28 mouse cellular contexts compared by ENCODE assay signal in the genomic region with DNA sequence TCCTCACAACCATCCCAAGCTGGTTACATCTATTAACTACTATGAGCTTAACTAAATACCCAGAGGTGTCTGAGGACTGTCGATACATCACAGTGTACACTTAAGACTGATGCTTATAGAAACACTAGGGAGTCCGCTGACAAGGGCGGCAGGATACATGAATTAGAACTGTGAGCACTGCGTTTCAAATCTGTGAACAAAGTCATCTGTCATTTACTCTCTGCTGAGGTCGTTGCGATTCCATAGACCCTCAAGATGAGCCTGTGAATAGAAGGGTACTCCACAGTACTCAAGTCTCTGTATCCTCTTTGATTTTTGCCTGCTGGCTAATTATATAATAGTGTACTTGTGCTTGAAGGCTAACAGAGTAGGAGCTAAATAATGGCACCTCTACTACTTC. TPM values are rescaled to one million over a fixed set of nuclear protein-coding genes. Genes with fewer than 3 reads are reported as not detected.
A peak's percentile ranks its signal among the peaks of the same experiment; 100 is the strongest.
DNase-seq lines count a peak whose midpoint lies in the region; ATAC-seq and TF ChIP-seq lines count a peak whose summit lies in the region.
"Had no signal": no experiment of that assay in that cellular context is flagged by ENCODE, and none has a peak within 500 bp of the region (broad histone marks: within the 10 kb centered on the region; RNA-seq: fewer than 3 reads in every experiment).

No protein-coding gene starts in this region.

- no peak overlapping the region for H3K4me2 ChIP-seq in heart, embryonic 13.5 days
- H3K4me2 ChIP-seq in midbrain, embryonic 13.5 days (replicated peaks), result no peak overlapping the region
- no peak overlapping the region for H3K4me2 ChIP-seq in midbrain, postnatal 0 days (ENCODE audit: low read depth, low read length, poor library complexity, severe bottlenecking)
- H3K4me2 ChIP-seq: embryonic facial prominence, embryonic 12.5 days; forebrain, embryonic 13.5 days; forebrain, embryonic 15.5 days had no signal

- intact Hi-C loops in heart, postnatal 36 days (cut with DNase I), result loop anchor here (5.0 kb wide), 1 partner anchor 211 kb away; no protein-coding TSS in a partner anchor

- peak; percentile 58 for DNase-seq in heart, adult 11 months
- no peak for DNase-seq in heart, postnatal 36 days
- no peak for DNase-seq in heart, adult 9 months (ENCODE audit: low spot score in 2 of 2)
- no peak for DNase-seq in midbrain, postnatal 0 days (ENCODE audit: low spot score)
- DNase-seq: adrenal gland, adult 8-10 months; adrenal gland, postnatal 14 days; adrenal gland, postnatal 36 days; B cell, adult 2 months; cerebellum, adult 11-12 months; cerebellum, adult 2 months; cerebellum, adult 9-10 months; cerebellum, postnatal 10 days; cerebellum, postnatal 25 days had no signal

- H3K9ac ChIP-seq in heart, embryonic 13.5 days, result no peak overlapping the region
- H3K9ac ChIP-seq in midbrain, embryonic 13.5 days (replicated peaks), result no peak overlapping the region
- H3K9ac ChIP-seq in midbrain, postnatal 0 days (replicated peaks; ENCODE audit: low read length, poor library complexity, severe bottlenecking), result no peak overlapping the region
- H3K9ac ChIP-seq: embryonic facial prominence, embryonic 12.5 days; forebrain, embryonic 13.5 days; forebrain, embryonic 15.5 days had no signal

- ATAC-seq in heart, embryonic 13.5 days (ENCODE audit: extremely low read depth, insufficient number of reproducible peaks, low FRiP score, low TSS enrichment), result no peak
- ATAC-seq in midbrain, embryonic 13.5 days, result 0 out of 2 replicates have a peak, but pooled peaks have one; percentile 6
- ATAC-seq in midbrain, postnatal 0 days (ENCODE audit: low FRiP score), result no peak
- ATAC-seq: activated CD4-positive, CD25-positive, alpha-beta regulatory T cell, adult 4 months; CD4-positive, CD25-positive, alpha-beta regulatory T cell, adult 4 months; forebrain, embryonic 13.5 days; forebrain, embryonic 15.5 days; Patski had no signal

- no peak for TF ChIP-seq CTCF in midbrain, postnatal 0 days (IDR thresholded peaks at IDR 0.05)

- H3K36me3 ChIP-seq in heart, embryonic 13.5 days, result peaks cover 13% of the 10 kb centered on the region
- H3K36me3 ChIP-seq in midbrain, embryonic 13.5 days, result no peaks in the 10 kb centered on the region
- H3K36me3 ChIP-seq in midbrain, postnatal 0 days (ENCODE audit: insufficient read depth, low read length), result no peaks in the 10 kb centered on the region
- H3K36me3 ChIP-seq: embryonic facial prominence, embryonic 10.5 days; embryonic facial prominence, embryonic 12.5 days; forebrain, embryonic 15.5 days; G1E had no signal

- H3K4me1 ChIP-seq in heart, embryonic 13.5 days, result peaks cover 32% of the 10 kb centered on the region
- 0 out of 2 replicates have a peak, but pooled peaks cover 4% of the 10 kb centered on the region for H3K4me1 ChIP-seq in midbrain, embryonic 13.5 days (replicated peaks)
- H3K4me1 ChIP-seq in midbrain, postnatal 0 days (ENCODE audit: insufficient read depth, low read length), result no peaks in the 10 kb centered on the region
- H3K4me1 ChIP-seq: embryonic facial prominence, embryonic 10.5 days; forebrain, embryonic 15.5 days had no signal

- H3K27ac ChIP-seq in heart, embryonic 13.5 days (replicated peaks), result peak overlapping the region; percentile 20; the same call in 1 of the 2 replicates
- no peak overlapping the region for H3K27ac ChIP-seq in midbrain, embryonic 13.5 days
- H3K27ac ChIP-seq in midbrain, postnatal 0 days (ENCODE audit: low read depth, low read length), result no peak overlapping the region
- H3K27ac ChIP-seq: embryonic facial prominence, embryonic 10.5 days; embryonic facial prominence, embryonic 12.5 days; forebrain, embryonic 13.5 days; forebrain, embryonic 15.5 days had no signal

- no peaks in the 10 kb centered on the region for H3K27me3 ChIP-seq in heart, embryonic 13.5 days (replicated peaks)
- no peaks in the 10 kb centered on the region for H3K27me3 ChIP-seq in midbrain, embryonic 13.5 days
- no peaks in the 10 kb centered on the region for H3K27me3 ChIP-seq in midbrain, postnatal 0 days (ENCODE audit: insufficient read depth, low read length)
- H3K27me3 ChIP-seq: CH12.LX; embryonic facial prominence, embryonic 12.5 days; forebrain, embryonic 13.5 days; forebrain, embryonic 15.5 days; Patski had no signal

- H3K4me3 ChIP-seq in heart, embryonic 13.5 days, result no peak overlapping the region
- no peak overlapping the region for H3K4me3 ChIP-seq in midbrain, embryonic 13.5 days (replicated peaks)
- no peak overlapping the region for H3K4me3 ChIP-seq in midbrain, postnatal 0 days (ENCODE audit: low read depth, low read length)
- H3K4me3 ChIP-seq: embryonic facial prominence, embryonic 10.5 days; embryonic facial prominence, embryonic 12.5 days; forebrain, embryonic 13.5 days; forebrain, embryonic 15.5 days had no signal

- H3K9me3 ChIP-seq in heart, embryonic 13.5 days, result peaks cover 8% of the 10 kb centered on the region
- 0 out of 2 replicates have a peak, but pooled peaks cover 4% of the 10 kb centered on the region for H3K9me3 ChIP-seq in midbrain, embryonic 13.5 days
- no peaks in the 10 kb centered on the region for H3K9me3 ChIP-seq in midbrain, postnatal 0 days (ENCODE audit: low read length)
- H3K9me3 ChIP-seq: forebrain, embryonic 15.5 days; G1E had no signal

- 59% methylated on average over 6 of the region's 6 CpGs for WGBS in heart, embryonic 13.5 days
- WGBS in midbrain, embryonic 13.5 days, result 59% methylated on average over 6 of the region's 6 CpGs
- 50% methylated on average over 6 of the region's 6 CpGs for WGBS in midbrain, postnatal 0 days

RNA-seq across cellular contexts. Expression of gene Gm17571, which starts 5.6 kb away (rescaled TPM):
- not detected for total RNA-seq in heart, postnatal 36 days (2021)
- not detected in 2 replicates for polyA plus RNA-seq in heart, embryonic 13.5 days (2015; fragmentation: Nextera tagmentation; extraction: Ambion mirVana)
- not detected in 2 replicates for polyA plus RNA-seq in midbrain, embryonic 13.5 days (2015; fragmentation: Nextera tagmentation; extraction: Ambion mirVana)
- not detected in 2 replicates for total RNA-seq in midbrain, postnatal 0 days (2014; rRNA removed)
- polyA plus RNA-seq in midbrain, postnatal 0 days (2015; fragmentation: Nextera tagmentation; extraction: Ambion mirVana), result not detected in 2 replicates
- total RNA-seq: adrenal gland, adult 18-20 months; adrenal gland, adult 8-10 months; adrenal gland, postnatal 14 days; adrenal gland, postnatal 36 days; CH12.LX; G1E had no signal
- polyA plus RNA-seq: activated CD4-positive, CD25-positive, alpha-beta regulatory T cell, adult 4 months; CD4-positive, CD25-positive, alpha-beta regulatory T cell, adult 4 months; cerebellum, adult 2 months; cortical plate, adult 2 months; embryonic facial prominence, embryonic 10.5 days; embryonic facial prominence, embryonic 12.5 days; embryonic facial prominence, embryonic 14.5 days; forebrain, embryonic 11.5 days; forebrain, embryonic 13.5 days; forebrain, embryonic 15.5 days; G1E; Patski had no signal
